Mouse (Mus musculus) neural tube, embryonic 10.5 days (tissue): Measurements from ENCODE around the gene Zc3h7b.

Experiments
- DNase-seq: peaks from one replicate; pipeline ENCODE4 v3.0.0-alpha.2; 2017; ENCODE audit warnings: low spot score; ENCODE audit errors: extremely low spot score

Zc3h7b gene

DNA sequence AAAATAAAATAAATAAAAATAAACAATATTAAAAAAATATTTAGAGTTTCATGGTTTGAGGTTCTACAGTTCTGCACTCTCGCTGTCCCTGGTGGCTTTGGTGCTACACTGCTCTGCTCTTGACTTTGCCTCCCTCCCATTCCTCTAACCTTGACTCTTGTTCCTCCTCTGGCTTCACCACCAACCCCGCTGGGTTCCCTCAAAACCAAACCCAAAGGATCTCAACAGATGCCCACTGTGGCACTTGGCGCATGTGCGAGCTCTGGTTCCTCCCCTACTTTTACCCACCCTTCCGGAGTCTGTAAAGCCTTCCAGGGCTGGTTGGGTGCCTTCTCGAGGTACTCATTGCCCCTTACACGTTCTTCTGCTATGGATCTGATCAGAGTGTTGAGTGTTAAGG is 97.4 kb downstream of the Zc3h7b start:
- DNase-seq: no peak

DNA sequence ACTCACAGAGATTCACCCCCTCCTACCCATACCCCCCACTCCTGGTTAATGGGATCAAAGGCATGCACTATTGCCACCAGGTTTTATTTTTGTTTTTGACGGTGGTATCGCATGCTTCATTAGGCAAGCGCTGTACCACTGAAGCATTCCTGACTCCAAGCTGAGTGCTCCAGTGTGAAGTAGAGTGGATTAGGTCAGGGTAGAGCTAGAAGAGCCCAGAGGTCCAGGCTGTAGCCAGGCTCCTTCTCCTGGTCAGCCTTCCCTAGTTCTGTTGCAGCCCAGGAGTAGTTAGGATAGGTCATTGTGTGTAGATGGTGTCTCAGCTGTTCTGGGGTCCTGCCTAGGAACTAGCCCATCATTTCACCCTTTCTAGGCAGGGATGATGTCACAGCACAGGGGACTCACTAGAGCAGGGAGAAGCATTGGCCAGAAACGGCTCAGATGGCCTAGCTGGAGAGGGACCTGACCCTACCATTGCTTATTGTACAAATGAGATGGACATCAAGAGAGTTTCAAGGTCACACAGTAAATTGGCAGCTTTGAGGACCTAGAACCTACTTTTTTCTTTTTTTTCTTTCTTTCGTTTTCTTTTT is 100.3 kb downstream of the Zc3h7b start:
- no peak for DNase-seq

- no peak for DNase-seq
Measured at GRCm38 (mm10) chr15:81845724-81846123, 100.9 kb downstream of the Zc3h7b start.
